Mouse (Mus musculus) liver, embryonic 16.5 days (tissue): ENCODE measurements around the gene Kcnk16. TPM values are rescaled to one million over a fixed set of nuclear protein-coding genes. Genes with fewer than 3 reads are reported as not detected.
"Not testable (repeated sequence)": the region's sequence is repeated elsewhere in the genome, so short reads cannot be mapped to it uniquely, and the experiment has no call there.

Source experiments
- ATAC-seq: fragments of 200-750 bp; cut with Nextera tagmentation; 2 replicates; pipeline ENCODE4 v1.8.0; 2017; ENCODE audit warnings: low read depth, mild to moderate bottlenecking, moderate number of reproducible peaks, moderate library complexity
- H3K27ac ChIP-seq: fragments of 300-500 bp; sonication (generic); 2 replicates; pipeline ENCODE4 v1.5.1; 2014; ENCODE audit warnings: mild to moderate bottlenecking, low read length
- H3K27me3 ChIP-seq: fragments of 300-500 bp; sonication (generic); 2 replicates; pipeline ENCODE4 v1.6.1; 2014; ENCODE audit warnings: low read depth, low read length, mixed read lengths; ENCODE audit not compliant: control insufficient read depth, insufficient read depth
- H3K36me3 ChIP-seq: fragments of 300-500 bp; sonication (generic); 2 replicates; pipeline ENCODE4 v1.6.1; 2014; ENCODE audit warnings: mild to moderate bottlenecking; ENCODE audit not compliant: control insufficient read depth, insufficient read depth
- H3K4me1 ChIP-seq: fragments of 300-500 bp; sonication (generic); 2 replicates; pipeline ENCODE4 v1.6.1; 2014; ENCODE audit warnings: low read depth, low read length, mixed read lengths; ENCODE audit not compliant: control insufficient read depth
- H3K4me2 ChIP-seq: fragments of 300-500 bp; sonication (generic); 2 replicates; pipeline ENCODE4 v1.6.1; 2014; ENCODE audit warnings: low read depth, low read length, mixed read lengths
- H3K4me3 ChIP-seq: fragments of 300-500 bp; sonication (generic); 2 replicates; pipeline ENCODE4 v1.5.1; 2014; ENCODE audit warnings: low read depth, mild to moderate bottlenecking, low read length
- H3K9ac ChIP-seq: fragments of 300-500 bp; sonication (generic); 2 replicates; pipeline ENCODE4 v1.6.1; 2014; ENCODE audit warnings: low read depth, low read length
- H3K9me3 ChIP-seq: fragments of 300-500 bp; sonication (generic); replicated peaks from 2 replicates; pipeline ENCODE4 v1.6.1; 2016; ENCODE audit warnings: low read length; ENCODE audit not compliant: control insufficient read depth
- WGBS: fragments of 180-500 bp; shearing (Covaris S2); extraction: QIAGEN DNeasy Blood & Tissue Kit; methylation state at CpG from one replicate; pipeline ENCODE4 v1.1.7; 2014; ENCODE audit not compliant: insufficient replicate concordance; 5-methylcytosine and 5-hydroxymethylcytosine counted together
- polyA plus RNA-seq: library from polyadenylated mRNA; unstranded; fragments of >200 nt; fragmentation: Nextera tagmentation; extraction: Ambion mirVana; gene quantifications from 2 replicates; pipeline ENCODE4 v1.2.1, GENCODE M21; 2015

Gene Kcnk16
- 10.6 and 11.3 TPM in 2 replicates for polyA plus RNA-seq

DNA sequence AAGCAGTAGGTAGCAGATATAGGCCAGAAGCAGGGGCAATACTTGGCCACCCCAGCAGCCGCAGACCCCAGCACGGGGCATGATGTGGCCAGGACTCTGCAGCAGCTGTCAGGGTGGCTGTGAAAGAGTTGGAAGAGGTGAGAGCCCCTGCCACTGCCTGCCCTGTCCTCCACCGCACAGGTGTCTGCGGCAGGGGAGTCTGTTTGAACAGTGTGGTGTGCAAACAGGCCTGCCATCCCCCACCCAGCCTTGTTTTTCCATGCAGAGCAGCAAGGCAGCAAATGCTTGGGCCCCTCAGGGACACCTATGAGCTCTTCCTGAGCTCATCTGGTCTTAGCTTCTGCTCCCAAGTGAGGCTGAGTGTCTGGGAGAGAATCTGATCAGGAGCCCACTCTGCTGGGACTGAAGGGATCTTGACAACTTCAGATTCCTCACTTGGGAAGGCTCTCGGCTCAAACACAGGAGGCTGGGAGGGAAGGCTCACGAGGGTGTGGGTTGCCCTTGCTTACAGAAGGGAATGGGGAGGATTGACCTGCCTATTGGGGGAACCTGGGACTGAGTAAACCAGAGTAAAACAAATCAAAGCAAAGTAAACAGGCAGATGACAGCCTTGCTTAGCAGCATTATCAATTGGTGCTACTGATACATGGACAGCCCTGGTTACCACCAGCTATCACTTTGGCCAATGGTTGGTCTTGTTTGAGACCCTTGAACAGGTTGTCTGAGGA is at the start of gene Kcnk16:
TSS of gene Kcnk16 (minus strand) at position 118 of the 728 bp plus-strand sequence.
- Histone ChIP-seq H3K4me3 (no peak within 1 kb of the TSS), H3K27me3 (no peaks in the 10 kb centered on the region), H3K36me3 (no peaks in the 10 kb centered on the region), H3K9me3 (no peaks in the 10 kb centered on the region), H3K4me2 (no peak within 1 kb of the TSS; the same call in 1 of the 2 replicates), H3K9ac (no peak within 1 kb of the TSS), H3K27ac (peak within 1 kb of the TSS; percentile 4; the same call in 1 of the 2 replicates), H3K4me1 (no peaks in the 10 kb centered on the region)
- ATAC-seq, result peak; percentile 82
- 46% methylated on average over 6 of the region's 6 CpGs for WGBS

DNA sequence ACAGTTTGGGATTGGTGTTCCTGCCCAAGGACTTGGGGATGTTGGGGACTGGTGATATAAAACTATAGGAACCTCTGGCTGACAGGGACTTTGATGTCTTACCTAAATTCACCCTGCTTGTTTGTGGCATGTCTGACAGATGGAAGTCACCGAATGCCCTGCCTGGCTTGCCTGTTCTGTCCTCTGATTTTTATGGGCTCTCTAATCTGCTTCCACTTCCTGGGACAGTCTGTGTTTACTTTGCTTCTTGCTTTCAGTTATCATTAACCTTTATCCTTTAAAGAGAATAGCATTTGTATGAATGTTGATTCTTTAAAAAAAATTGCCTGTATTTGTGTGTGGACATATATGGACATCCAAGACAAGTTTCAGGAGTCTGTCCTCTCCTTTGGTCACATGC is 46.1 kb upstream of the Kcnk16 start:
- Histone ChIP-seq H3K4me3 (no peak overlapping the region), H3K4me2 (no peak overlapping the region), H3K4me1 (no peaks in the 10 kb centered on the region), H3K27ac (no peak overlapping the region), H3K9ac (no peak overlapping the region), H3K9me3 (no peaks in the 10 kb centered on the region), H3K36me3 (peaks cover 2% of the 10 kb centered on the region), H3K27me3 (no peaks in the 10 kb centered on the region)
- WGBS, result 47% methylated on average over 1 of the region's 1 CpGs
- no peak for ATAC-seq

DNA sequence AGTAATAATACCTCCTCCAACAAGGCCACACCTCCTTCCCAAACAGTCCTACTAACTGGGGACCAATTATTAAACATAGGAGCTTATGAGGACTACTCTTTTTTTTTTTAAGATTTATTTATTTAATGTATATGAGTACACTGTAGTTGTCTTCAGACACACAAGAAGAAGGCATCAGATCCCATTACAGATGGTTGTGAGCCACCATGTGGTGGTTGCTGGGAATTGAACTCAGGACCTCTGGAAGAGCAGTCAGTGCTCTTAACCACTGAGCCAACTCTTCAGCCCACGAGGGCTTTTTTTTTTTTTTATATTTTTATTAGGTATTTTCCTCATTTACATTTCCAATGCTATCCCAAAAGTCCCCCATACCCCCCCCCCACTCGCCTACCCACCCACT is 36.1 kb upstream of the Kcnk16 start:
- not testable (repeated sequence) for ATAC-seq
- WGBS, result 40% methylated on average over 2 of the region's 2 CpGs

DNA sequence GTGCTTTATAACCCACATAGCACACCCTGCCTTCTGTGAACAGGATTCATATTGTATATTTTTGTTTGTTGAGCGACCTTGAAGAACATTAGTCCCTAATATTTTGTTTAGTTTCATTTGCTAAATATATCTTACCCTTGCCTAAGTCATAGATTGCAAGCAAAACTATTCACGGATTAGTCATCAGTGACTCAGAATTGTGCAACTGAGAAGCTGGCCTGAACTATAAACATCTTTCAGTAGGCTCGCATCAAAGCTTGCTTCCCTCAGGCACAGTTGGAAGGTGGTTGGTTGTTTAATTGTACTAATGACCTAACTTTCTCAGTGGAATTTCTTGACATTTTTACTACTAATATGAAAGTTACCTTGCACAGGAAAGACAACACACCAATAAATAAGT is 29.1 kb upstream of the Kcnk16 start:
- WGBS, result 52% methylated on average over 3 of the region's 3 CpGs

More for the DNA sequence above, 36.1 kb upstream of the Kcnk16 start:
- H3K27me3 ChIP-seq, H3K27ac ChIP-seq, H3K36me3 ChIP-seq, H3K9ac ChIP-seq, H3K9me3 ChIP-seq, H3K4me2 ChIP-seq, H3K4me1 ChIP-seq, H3K4me3 ChIP-seq: not testable (repeated sequence)

DNA sequence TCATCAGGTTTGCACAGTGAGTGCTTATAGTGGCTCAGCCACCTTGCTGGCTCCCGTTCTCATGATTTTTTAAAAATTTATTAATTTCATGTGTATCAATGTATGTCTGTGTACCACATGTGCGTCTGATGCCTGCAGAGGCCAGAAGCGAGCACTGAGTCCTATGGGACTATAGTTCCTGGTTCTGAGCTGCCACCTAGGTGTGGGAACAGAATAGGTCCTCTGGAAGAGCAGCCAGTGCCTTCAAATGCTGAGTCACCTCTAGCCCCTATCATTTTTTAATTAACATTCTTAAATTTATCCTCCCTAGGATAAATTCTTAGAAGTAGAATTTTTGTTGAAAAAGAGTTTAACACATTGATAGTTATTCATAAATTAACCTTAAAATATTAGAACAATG is 28.6 kb upstream of the Kcnk16 start:
- WGBS, result 81% methylated on average over 3 of the region's 3 CpGs
- no peaks in the 10 kb centered on the region for H3K36me3 ChIP-seq
- ATAC-seq, result no peak

More for the DNA sequence above, 29.1 kb upstream of the Kcnk16 start:
- no peak overlapping the region for H3K4me2 ChIP-seq
- H3K36me3 ChIP-seq, result no peaks in the 10 kb centered on the region
- H3K27me3 ChIP-seq, result no peaks in the 10 kb centered on the region
- no peak overlapping the region for H3K4me3 ChIP-seq
- H3K9me3 ChIP-seq, result no peaks in the 10 kb centered on the region
- no peak overlapping the region for H3K9ac ChIP-seq
- H3K27ac ChIP-seq, result no peak overlapping the region
- H3K4me1 ChIP-seq, result peaks cover 3% of the 10 kb centered on the region; the same call in 1 of the 2 replicates
- ATAC-seq, result no peak

DNA sequence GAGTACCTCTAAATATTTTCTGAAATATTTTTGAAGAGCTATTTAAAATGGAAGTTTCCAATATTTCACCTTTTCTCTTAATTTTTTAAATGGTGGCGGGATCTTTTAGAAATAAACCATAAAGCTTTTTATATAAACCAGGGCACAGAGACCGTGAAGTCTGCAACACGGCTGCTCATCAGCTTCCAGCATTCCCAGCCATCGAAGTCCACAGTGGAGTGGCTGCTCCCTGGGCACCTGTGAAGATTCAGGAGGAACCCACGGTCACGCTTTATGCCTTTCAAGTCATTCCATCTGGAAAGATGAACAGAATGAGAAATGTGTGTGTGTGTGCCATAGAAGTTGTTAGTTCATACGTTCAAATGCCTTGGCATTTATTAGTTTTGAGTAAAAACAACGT is 25.9 kb upstream of the Kcnk16 start:
- H3K27me3 ChIP-seq, result no peaks in the 10 kb centered on the region
- 35% methylated on average over 8 of the region's 8 CpGs for WGBS
- H3K27ac ChIP-seq, result no peak overlapping the region
- no peaks in the 10 kb centered on the region for H3K36me3 ChIP-seq
- H3K4me3 ChIP-seq, result peak overlapping the region; percentile 71
- H3K4me1 ChIP-seq, result peaks cover 3% of the 10 kb centered on the region
- ATAC-seq, result no peak
- peak overlapping the region; percentile 58; the same call in 1 of the 2 replicates for H3K9ac ChIP-seq
- H3K4me2 ChIP-seq, result peak overlapping the region; percentile 63
- no peaks in the 10 kb centered on the region for H3K9me3 ChIP-seq

More for the DNA sequence above, 28.6 kb upstream of the Kcnk16 start:
- no peak overlapping the region for H3K27ac ChIP-seq
- H3K4me2 ChIP-seq, result no peak overlapping the region
- no peaks in the 10 kb centered on the region for H3K9me3 ChIP-seq
- peaks cover 3% of the 10 kb centered on the region; the same call in 1 of the 2 replicates for H3K4me1 ChIP-seq
- no peak overlapping the region for H3K4me3 ChIP-seq
- H3K27me3 ChIP-seq, result no peaks in the 10 kb centered on the region
- no peak overlapping the region for H3K9ac ChIP-seq

DNA sequence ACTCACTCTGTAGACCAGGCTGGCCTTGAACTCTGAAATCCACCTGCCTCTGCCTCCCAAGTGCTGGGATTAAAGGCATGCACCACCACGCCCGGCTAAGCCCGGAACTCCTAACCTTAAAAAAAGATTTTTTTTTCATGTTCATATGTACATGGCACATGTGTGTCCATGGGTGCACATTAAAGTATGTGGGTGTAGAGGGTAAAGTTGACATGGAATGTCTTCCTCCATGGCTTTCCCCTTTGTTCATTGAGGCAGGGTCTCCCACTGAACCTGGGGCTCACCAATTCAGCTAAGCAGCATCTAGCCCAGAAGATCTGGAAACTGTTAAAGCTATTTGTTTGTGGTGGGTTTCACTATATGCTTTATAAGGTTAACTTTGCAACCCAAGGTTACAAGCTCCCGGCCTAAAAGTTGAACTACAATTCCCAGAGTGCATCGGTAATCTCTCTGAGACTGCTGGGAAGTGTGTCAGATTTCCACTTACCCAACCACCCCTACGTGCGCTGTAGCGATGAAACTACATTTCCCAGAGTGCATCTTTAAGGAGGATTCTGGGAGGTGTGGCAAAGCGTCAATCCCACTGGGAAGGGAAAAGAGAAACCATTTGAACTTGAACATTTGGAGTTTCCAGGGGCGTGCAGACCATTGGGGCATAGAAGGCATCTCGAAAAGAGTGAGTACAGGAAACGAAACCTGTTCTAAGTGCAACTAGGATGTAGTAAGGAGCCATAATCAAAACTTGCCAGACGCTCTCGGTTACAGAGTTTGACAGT is 25.3 kb upstream of the Kcnk16 start, which contains the start of gene Nudt13:
TSS of gene Nudt13 (plus strand) at position 581 of the 776 bp plus-strand sequence.
- 21% methylated on average over 14 of the region's 14 CpGs for WGBS
- H3K4me1 ChIP-seq, result peaks cover 3% of the 10 kb centered on the region
- H3K27ac ChIP-seq, result no peak within 1 kb of the TSS

DNA sequence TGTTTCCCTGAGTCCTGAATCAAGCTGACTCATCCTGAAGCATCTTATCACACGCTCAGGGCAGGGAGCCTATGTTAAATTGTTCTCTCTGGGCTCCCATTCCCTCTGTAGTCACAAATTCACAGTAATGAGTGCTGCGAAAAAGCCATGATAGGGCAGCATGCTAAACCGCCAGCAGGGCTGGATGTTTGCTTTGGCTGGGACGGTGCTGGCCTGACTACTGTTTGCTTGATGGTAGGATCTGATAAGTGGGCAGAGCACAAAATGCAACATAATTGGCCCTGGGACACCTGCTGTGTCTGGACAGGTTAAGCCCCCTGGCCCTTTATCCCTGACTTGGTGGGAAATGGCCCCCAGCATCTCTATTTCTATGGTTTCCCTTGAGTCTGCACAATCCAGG is 22.4 kb upstream of the Kcnk16 start:
- WGBS, result 39% methylated on average over 4 of the region's 4 CpGs
- Histone ChIP-seq H3K9me3 (no peaks in the 10 kb centered on the region), H3K4me1 (peaks cover 3% of the 10 kb centered on the region), H3K4me2 (no peak overlapping the region), H3K27me3 (no peaks in the 10 kb centered on the region), H3K36me3 (no peaks in the 10 kb centered on the region), H3K4me3 (no peak overlapping the region), H3K27ac (no peak overlapping the region), H3K9ac (no peak overlapping the region)
- 0 out of 2 replicates have a peak, but pooled peaks have one; percentile 7 for ATAC-seq

More for the DNA sequence above, 25.3 kb upstream of the Kcnk16 start, which contains the start of gene Nudt13:
- H3K4me2 ChIP-seq, result peak within 1 kb of the TSS; percentile 63
- H3K36me3 ChIP-seq, result no peaks in the 10 kb centered on the region
- peak within 1 kb of the TSS; percentile 71 for H3K4me3 ChIP-seq
- H3K9me3 ChIP-seq, result no peaks in the 10 kb centered on the region
- peak within 1 kb of the TSS; percentile 58 for H3K9ac ChIP-seq
- ATAC-seq, result peak; percentile 98
- H3K27me3 ChIP-seq, result no peaks in the 10 kb centered on the region
